Mouse (Mus musculus) C2C12 (cell line): ENCODE data around the gene Dennd4b.

Experiments
- CTCF ChIP-seq: IDR thresholded peaks from one replicate; pipeline ENCODE4 v1.5.1; 2011; ENCODE audit not compliant: control insufficient read depth, insufficient read depth, insufficient read length
- FOSL1 ChIP-seq: IDR thresholded peaks from one replicate; pipeline ENCODE4 v1.8.0; 2011; ENCODE audit warnings: mild to moderate bottlenecking, low read length; ENCODE audit not compliant: poor library complexity, insufficient read depth, severe bottlenecking
- MAX ChIP-seq: IDR thresholded peaks from one replicate; pipeline ENCODE4 v1.6.1; 2011; ENCODE audit warnings: mild to moderate bottlenecking, control low read depth
- MYOG ChIP-seq: IDR thresholded peaks from one replicate; pipeline ENCODE4 v1.6.1; 2011; ENCODE audit not compliant: control insufficient read depth, insufficient read length; ENCODE audit errors: extremely low read depth
- USF1 ChIP-seq: IDR thresholded peaks from one replicate; pipeline ENCODE4 v1.6.1; 2011; ENCODE audit warnings: low read depth, mild to moderate bottlenecking, control low read depth, moderate library complexity

DNA sequence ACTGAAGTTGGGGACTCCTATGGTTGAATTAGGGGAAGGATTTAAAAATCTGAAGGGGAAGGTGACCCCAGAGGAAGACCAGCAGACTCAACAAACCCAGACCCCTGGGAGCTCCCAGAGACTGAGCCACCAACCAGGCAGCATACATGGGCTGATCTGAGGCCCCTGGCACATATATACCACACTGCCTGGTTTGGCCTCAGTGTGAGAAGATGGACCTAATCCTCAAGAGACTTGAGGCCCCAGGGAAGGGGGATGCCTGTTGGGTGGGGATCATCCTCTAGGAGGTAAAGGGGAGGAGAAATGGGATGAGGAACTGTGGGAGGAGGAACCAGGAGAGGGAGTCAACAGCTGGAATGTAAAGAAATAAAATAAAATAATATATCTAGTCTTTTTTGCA is 49.3 kb downstream of the Dennd4b start:
- TF ChIP-seq CTCF (no peak), USF1 (no peak), FOSL1 (no peak), MYOG (no peak), MAX (no peak)
